Mouse (Mus musculus): ENCODE data around the gene Tnrc6b. TPM values are rescaled to one million over a fixed set of nuclear protein-coding genes. Genes with fewer than 3 reads are reported as not detected.
A peak's percentile ranks its signal among the peaks of the same experiment; 100 is the strongest.

Gene Tnrc6b
- polyA plus RNA-seq, 1 experiment from 2014 or later: 15.4 TPM

DNA sequence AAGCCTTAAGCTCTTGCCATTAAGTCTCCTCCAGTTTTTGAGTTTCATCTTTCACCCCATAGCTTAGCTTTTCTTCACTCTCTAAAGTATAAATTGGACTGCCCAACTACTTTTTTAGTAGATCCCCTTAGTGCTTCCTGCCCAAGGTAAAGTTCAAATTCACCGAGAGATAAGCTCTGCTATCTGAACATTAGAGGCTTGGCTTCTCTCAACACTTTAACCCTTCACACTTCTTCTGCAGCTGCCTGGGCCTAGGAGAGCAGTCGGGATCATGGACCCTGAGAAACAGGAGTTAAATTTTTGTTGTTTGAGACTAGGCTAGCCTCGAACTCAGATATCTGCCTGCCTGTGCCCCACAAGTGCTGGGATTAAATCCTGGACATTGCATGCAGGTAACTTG, 120.1 kb downstream of the Tnrc6b start:
- Histone ChIP-seq H3K27me3 (ENCODE audit: control insufficient read depth, insufficient read depth, low read length) (no peaks in the 10 kb centered on the region), H3K36me3 (ENCODE audit: control insufficient read depth, insufficient read depth, low read length) (no peaks in the 10 kb centered on the region), H3K9me3 (ENCODE audit: control insufficient read depth, low read length) (no peaks in the 10 kb centered on the region), H3K4me1 (ENCODE audit: control insufficient read depth in 2 of 2, insufficient read depth in 2 of 2, low read length in 2 of 2) (peaks cover 13 to 58% of the 10 kb centered on the region in 2 experiments), H3K9ac (ENCODE audit: low read length) (no peak overlapping the region), H3K4me2 (ENCODE audit: low read length) (no peak overlapping the region), H3K27ac (replicated peaks in 1 of 2; ENCODE audit: control insufficient read depth in 1 of 2, insufficient read depth in 1 of 2, low read depth in 2 of 2, low read length in 2 of 2) (no peak overlapping the region), H3K4me3 (ENCODE audit: control insufficient read depth in 1 of 2, insufficient read depth in 1 of 2, low read depth in 1 of 2, low read length in 2 of 2) (no peak overlapping the region)
- ATAC-seq (ENCODE audit: insufficient number of reproducible peaks, insufficient read depth, low FRiP score, low read depth): no peak
- 16% methylated on average over 3 of the region's 3 CpGs for WGBS

DNA sequence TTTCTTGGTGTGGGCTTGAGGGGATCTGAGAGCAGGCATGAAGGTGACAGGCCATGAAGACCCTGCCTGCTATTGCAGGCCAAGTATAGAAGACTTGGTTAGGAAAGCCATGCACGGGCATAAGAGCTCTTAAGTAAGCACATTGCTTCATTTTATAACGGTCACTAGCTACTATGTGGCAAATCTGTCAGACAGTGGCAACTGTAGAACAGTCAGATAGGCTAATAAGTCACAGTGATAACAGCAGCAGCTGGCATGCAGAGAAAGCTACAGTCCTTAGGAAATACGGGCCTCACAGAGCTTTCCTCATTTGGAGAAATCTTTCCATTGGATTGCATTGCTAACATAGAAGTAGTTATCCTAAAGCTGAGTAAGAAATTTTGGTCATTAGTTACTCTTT, 121.7 kb downstream of the Tnrc6b start:
- WGBS: 13% methylated on average over 3 of the region's 3 CpGs
- Histone ChIP-seq H3K9me3 (ENCODE audit: control insufficient read depth, low read length) (no peaks in the 10 kb centered on the region), H3K9ac (ENCODE audit: low read length) (0 out of 2 replicates have a peak overlapping the region, but pooled peaks have one; percentile 17), H3K36me3 (ENCODE audit: control insufficient read depth, insufficient read depth, low read length) (no peaks in the 10 kb centered on the region), H3K4me3 (ENCODE audit: control insufficient read depth in 1 of 2, insufficient read depth in 1 of 2, low read depth in 1 of 2, low read length in 2 of 2) (no peak overlapping the region), H3K27ac (replicated peaks in 1 of 2; ENCODE audit: control insufficient read depth in 1 of 2, insufficient read depth in 1 of 2, low read depth in 2 of 2, low read length in 2 of 2) (peak overlapping the region; percentile 12 to 45; a peak in 2 of 4 replicates), H3K4me2 (ENCODE audit: low read length) (peak overlapping the region; percentile 14; the same call in 1 of the 2 replicates), H3K4me1 (ENCODE audit: control insufficient read depth in 2 of 2, insufficient read depth in 2 of 2, low read length in 2 of 2) (peaks cover 14 to 64% of the 10 kb centered on the region in 2 experiments), H3K27me3 (ENCODE audit: control insufficient read depth, insufficient read depth, low read length) (no peaks in the 10 kb centered on the region)
- ATAC-seq (ENCODE audit: insufficient number of reproducible peaks, insufficient read depth, low FRiP score, low read depth): no peak

DNA sequence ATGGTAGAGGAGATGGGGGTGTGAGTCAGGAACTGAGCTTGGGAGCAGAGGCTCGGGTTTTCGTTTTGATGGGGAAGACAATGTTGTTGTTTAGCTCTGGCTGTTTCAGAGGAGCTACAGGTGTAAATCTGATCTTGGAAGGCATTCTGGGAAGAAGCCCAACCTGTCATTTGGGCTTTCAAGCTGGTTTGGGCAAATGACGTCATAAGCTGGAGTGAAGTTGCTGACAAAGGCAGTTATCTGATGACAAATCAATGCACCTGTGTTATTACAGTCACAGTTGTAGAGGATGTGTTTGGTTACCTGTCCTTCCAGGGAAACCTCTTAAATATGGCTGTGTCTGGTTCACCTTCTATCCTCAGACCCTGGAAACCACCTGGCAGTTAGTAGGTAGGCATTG, 125.1 kb downstream of the Tnrc6b start:
- Histone ChIP-seq H3K27ac (replicated peaks in 1 of 2; ENCODE audit: control insufficient read depth in 1 of 2, insufficient read depth in 1 of 2, low read depth in 2 of 2, low read length in 2 of 2) (no peak overlapping the region), H3K36me3 (ENCODE audit: control insufficient read depth, insufficient read depth, low read length) (no peaks in the 10 kb centered on the region), H3K4me2 (ENCODE audit: low read length) (no peak overlapping the region), H3K27me3 (ENCODE audit: control insufficient read depth, insufficient read depth, low read length) (no peaks in the 10 kb centered on the region), H3K4me1 (ENCODE audit: control insufficient read depth in 2 of 2, insufficient read depth in 2 of 2, low read length in 2 of 2) (peaks cover 17 to 54% of the 10 kb centered on the region in 2 experiments), H3K9ac (ENCODE audit: low read length) (no peak overlapping the region), H3K9me3 (ENCODE audit: control insufficient read depth, low read length) (no peaks in the 10 kb centered on the region), H3K4me3 (ENCODE audit: control insufficient read depth in 1 of 2, insufficient read depth in 1 of 2, low read depth in 1 of 2, low read length in 2 of 2) (no peak overlapping the region)
- ATAC-seq (ENCODE audit: insufficient number of reproducible peaks, insufficient read depth, low FRiP score, low read depth): no peak
- 42% methylated on average over 3 of the region's 3 CpGs for WGBS

DNA sequence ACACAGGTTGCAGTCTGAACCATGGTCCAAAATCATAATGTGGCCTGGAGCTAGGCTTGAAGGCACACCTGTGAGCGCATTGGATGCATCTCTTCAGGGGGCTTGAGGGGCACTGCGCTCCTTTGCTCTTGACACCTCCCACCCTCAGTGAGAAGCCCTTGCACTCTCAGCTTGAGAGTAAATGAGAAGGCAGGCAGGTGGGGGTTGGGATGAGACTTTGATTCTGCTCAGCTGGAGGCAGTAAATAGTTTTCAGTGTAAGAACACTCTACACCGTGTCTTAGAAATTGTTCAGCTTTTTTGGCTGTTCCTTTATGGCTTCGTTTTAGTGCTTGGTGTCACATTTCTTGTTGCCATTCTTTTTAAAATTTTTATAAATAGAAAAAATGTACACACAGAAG, 127.7 kb downstream of the Tnrc6b start:
- Histone ChIP-seq H3K4me1 (ENCODE audit: control insufficient read depth in 2 of 2, insufficient read depth in 2 of 2, low read length in 2 of 2) (peaks cover 17 to 56% of the 10 kb centered on the region in 2 experiments), H3K9ac (ENCODE audit: low read length) (no peak overlapping the region), H3K4me2 (ENCODE audit: low read length) (no peak overlapping the region), H3K27me3 (ENCODE audit: control insufficient read depth, insufficient read depth, low read length) (no peaks in the 10 kb centered on the region), H3K4me3 (ENCODE audit: control insufficient read depth in 1 of 2, insufficient read depth in 1 of 2, low read depth in 1 of 2, low read length in 2 of 2) (no peak overlapping the region), H3K27ac (replicated peaks in 1 of 2; ENCODE audit: control insufficient read depth in 1 of 2, insufficient read depth in 1 of 2, low read depth in 2 of 2, low read length in 2 of 2) (no peak overlapping the region), H3K9me3 (ENCODE audit: control insufficient read depth, low read length) (no peaks in the 10 kb centered on the region), H3K36me3 (ENCODE audit: control insufficient read depth, insufficient read depth, low read length) (no peaks in the 10 kb centered on the region)
- WGBS: 71% methylated on average over 4 of the region's 4 CpGs
- no peak for ATAC-seq (ENCODE audit: insufficient number of reproducible peaks, insufficient read depth, low FRiP score, low read depth)

DNA sequence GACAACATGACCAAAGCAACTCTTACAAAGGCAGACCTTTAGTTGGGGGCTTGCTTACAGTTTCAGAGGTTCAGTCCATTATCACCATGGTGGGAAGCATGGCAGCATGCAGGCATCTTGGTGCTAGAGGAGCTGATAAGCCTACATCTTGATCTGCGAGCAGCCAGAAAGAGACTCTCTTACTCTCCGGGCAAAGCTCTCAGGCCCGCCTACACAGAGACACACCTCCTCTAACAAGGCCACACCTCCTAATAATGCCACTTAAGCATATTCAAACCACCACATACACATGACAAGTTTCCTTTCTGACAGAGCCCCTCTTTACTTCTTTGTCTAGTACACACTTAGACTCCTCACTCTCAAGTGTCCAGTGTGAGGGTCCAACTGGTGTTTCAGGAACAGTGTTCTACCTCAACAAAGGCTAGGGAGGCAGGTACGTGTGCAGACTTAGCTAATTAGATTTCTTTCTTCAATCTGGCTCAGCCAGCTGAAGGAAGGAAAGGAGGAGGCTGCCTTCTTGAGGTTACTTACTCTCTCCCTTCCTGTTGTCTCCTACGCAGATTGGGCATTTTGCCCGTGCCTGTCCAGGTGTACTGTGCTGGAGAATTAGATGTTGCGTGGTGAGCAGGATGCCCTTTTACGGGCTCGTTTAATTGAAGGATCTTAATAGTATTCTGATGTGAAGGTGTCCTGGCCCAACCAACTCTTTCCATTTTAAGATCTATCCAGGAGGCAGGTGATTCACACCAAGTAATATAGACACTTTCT, 128.7 kb downstream of the Tnrc6b start:
- Histone ChIP-seq H3K4me1 (ENCODE audit: control insufficient read depth in 2 of 2, insufficient read depth in 2 of 2, low read length in 2 of 2) (peaks cover 14 to 52% of the 10 kb centered on the region in 2 experiments), H3K36me3 (ENCODE audit: control insufficient read depth, insufficient read depth, low read length) (no peaks in the 10 kb centered on the region), H3K9ac (ENCODE audit: low read length) (no peak overlapping the region), H3K27me3 (ENCODE audit: control insufficient read depth, insufficient read depth, low read length) (no peaks in the 10 kb centered on the region), H3K4me2 (ENCODE audit: low read length) (no peak overlapping the region), H3K9me3 (ENCODE audit: control insufficient read depth, low read length) (no peaks in the 10 kb centered on the region), H3K27ac (replicated peaks in 1 of 2; ENCODE audit: control insufficient read depth in 1 of 2, insufficient read depth in 1 of 2, low read depth in 2 of 2, low read length in 2 of 2) (no peak overlapping the region), H3K4me3 (ENCODE audit: control insufficient read depth in 1 of 2, insufficient read depth in 1 of 2, low read depth in 1 of 2, low read length in 2 of 2) (no peak overlapping the region)
- ATAC-seq (ENCODE audit: insufficient number of reproducible peaks, insufficient read depth, low FRiP score, low read depth): no peak
- WGBS: 64% methylated on average over 9 of the region's 9 CpGs

DNA sequence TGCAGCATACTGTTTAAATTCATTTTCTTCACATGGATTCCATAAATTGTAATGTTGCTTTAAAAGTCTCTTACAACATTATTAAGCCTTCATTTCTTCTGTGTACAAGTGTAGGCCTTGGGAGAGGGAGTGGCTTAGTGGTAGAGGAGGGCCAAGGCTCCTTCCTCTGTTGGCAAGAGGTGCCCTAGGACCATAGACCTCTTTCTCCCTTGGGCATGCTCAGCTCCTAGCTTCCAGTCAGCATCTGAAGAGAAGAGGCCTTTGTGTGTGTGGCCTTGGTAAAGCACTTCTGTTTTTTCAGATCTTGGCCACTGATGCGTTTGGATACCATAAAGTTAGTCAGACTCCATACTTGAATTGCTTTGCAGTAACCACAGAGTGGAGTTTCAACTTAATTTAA, 133.1 kb downstream of the Tnrc6b start:
- Histone ChIP-seq H3K36me3 (ENCODE audit: control insufficient read depth, insufficient read depth, low read length) (no peaks in the 10 kb centered on the region), H3K27ac (replicated peaks in 1 of 2; ENCODE audit: control insufficient read depth in 1 of 2, insufficient read depth in 1 of 2, low read depth in 2 of 2, low read length in 2 of 2) (no peak overlapping the region), H3K27me3 (ENCODE audit: control insufficient read depth, insufficient read depth, low read length) (no peaks in the 10 kb centered on the region), H3K4me2 (ENCODE audit: low read length) (no peak overlapping the region), H3K9ac (ENCODE audit: low read length) (no peak overlapping the region), H3K4me3 (ENCODE audit: control insufficient read depth in 1 of 2, insufficient read depth in 1 of 2, low read depth in 1 of 2, low read length in 2 of 2) (no peak overlapping the region), H3K4me1 (ENCODE audit: control insufficient read depth in 2 of 2, insufficient read depth in 2 of 2, low read length in 2 of 2) (peaks cover 7 to 36% of the 10 kb centered on the region in 2 experiments), H3K9me3 (ENCODE audit: control insufficient read depth, low read length) (no peaks in the 10 kb centered on the region)
- no peak for ATAC-seq (ENCODE audit: insufficient number of reproducible peaks, insufficient read depth, low FRiP score, low read depth)
- WGBS: 90% methylated on average over 1 of the region's 1 CpGs

DNA sequence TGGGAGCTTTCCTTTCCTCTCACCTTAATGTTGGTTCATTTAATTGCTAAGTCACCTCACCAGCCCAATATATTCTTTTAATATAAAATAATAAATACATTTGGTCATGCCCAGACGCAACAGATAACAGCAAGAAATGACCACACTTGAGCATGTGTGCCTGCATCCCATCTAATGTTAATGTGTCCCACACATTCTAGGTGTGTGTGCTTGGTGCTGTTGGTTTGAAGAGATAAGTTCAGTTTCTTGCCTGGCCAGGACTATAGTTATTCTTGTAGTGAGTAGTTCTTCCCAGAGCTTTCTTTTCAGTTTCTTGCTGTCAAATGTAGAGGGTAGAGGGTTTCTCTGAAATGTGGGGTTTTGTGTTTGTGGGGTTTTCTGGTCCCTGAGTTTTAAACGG, 133.8 kb downstream of the Tnrc6b start:
- H3K9ac ChIP-seq (ENCODE audit: low read length): no peak overlapping the region
- no peaks in the 10 kb centered on the region for H3K36me3 ChIP-seq (ENCODE audit: control insufficient read depth, insufficient read depth, low read length)
- WGBS: 85% methylated on average over 2 of the region's 2 CpGs
- H3K4me1 ChIP-seq (ENCODE audit: control insufficient read depth in 2 of 2, insufficient read depth in 2 of 2, low read length in 2 of 2): peaks cover 4 to 37% of the 10 kb centered on the region in 2 experiments
- H3K4me3 ChIP-seq (ENCODE audit: control insufficient read depth in 1 of 2, insufficient read depth in 1 of 2, low read depth in 1 of 2, low read length in 2 of 2): no peak overlapping the region
- no peak for ATAC-seq (ENCODE audit: insufficient number of reproducible peaks, insufficient read depth, low FRiP score, low read depth)
- no peak overlapping the region; a peak in 1 of 4 replicates for H3K27ac ChIP-seq (replicated peaks in 1 of 2; ENCODE audit: control insufficient read depth in 1 of 2, insufficient read depth in 1 of 2, low read depth in 2 of 2, low read length in 2 of 2)
- no peaks in the 10 kb centered on the region for H3K9me3 ChIP-seq (ENCODE audit: control insufficient read depth, low read length)
- H3K27me3 ChIP-seq (ENCODE audit: control insufficient read depth, insufficient read depth, low read length): no peaks in the 10 kb centered on the region
- no peak overlapping the region for H3K4me2 ChIP-seq (ENCODE audit: low read length)

DNA sequence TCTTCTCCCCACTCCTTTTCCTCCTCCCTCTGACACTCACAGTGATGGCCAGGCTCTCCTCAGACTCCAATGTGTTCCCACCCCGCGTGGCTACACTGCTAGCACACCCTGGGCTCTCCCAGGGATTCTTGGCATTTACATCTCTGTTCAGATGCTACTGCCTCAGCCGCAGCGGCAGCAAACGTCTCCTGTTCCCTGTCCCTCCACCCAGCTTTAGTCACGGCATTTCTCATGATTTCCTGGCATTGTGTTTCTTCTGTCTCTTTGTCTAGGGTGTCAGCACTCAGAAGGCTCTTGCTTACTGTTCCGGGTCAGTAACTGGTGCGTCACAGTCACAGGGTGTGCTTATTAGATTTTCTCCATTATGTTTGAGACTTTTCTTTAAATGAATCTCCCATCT, 138.9 kb downstream of the Tnrc6b start:
- Histone ChIP-seq H3K4me3 (ENCODE audit: control insufficient read depth in 1 of 2, insufficient read depth in 1 of 2, low read depth in 1 of 2, low read length in 2 of 2) (no peak overlapping the region), H3K36me3 (ENCODE audit: control insufficient read depth, insufficient read depth, low read length) (no peaks in the 10 kb centered on the region), H3K27ac (replicated peaks in 1 of 2; ENCODE audit: control insufficient read depth in 1 of 2, insufficient read depth in 1 of 2, low read depth in 2 of 2, low read length in 2 of 2) (peak overlapping the region; percentile 1 to 64; a peak in 2 of 4 replicates), H3K9ac (ENCODE audit: low read length) (no peak overlapping the region), H3K4me1 (ENCODE audit: control insufficient read depth in 2 of 2, insufficient read depth in 2 of 2, low read length in 2 of 2) (peaks cover 8 to 37% of the 10 kb centered on the region in 2 experiments), H3K4me2 (ENCODE audit: low read length) (no peak overlapping the region), H3K27me3 (ENCODE audit: control insufficient read depth, insufficient read depth, low read length) (no peaks in the 10 kb centered on the region), H3K9me3 (ENCODE audit: control insufficient read depth, low read length) (no peaks in the 10 kb centered on the region)
- WGBS: 29% methylated on average over 8 of the region's 8 CpGs
- ATAC-seq (ENCODE audit: insufficient number of reproducible peaks, insufficient read depth, low FRiP score, low read depth): no peak

Data from heart, embryonic 14.5 days (tissue).